Mouse (Mus musculus): Measurements from ENCODE around the gene Dcp1a.

The Dcp1a gene

DNA sequence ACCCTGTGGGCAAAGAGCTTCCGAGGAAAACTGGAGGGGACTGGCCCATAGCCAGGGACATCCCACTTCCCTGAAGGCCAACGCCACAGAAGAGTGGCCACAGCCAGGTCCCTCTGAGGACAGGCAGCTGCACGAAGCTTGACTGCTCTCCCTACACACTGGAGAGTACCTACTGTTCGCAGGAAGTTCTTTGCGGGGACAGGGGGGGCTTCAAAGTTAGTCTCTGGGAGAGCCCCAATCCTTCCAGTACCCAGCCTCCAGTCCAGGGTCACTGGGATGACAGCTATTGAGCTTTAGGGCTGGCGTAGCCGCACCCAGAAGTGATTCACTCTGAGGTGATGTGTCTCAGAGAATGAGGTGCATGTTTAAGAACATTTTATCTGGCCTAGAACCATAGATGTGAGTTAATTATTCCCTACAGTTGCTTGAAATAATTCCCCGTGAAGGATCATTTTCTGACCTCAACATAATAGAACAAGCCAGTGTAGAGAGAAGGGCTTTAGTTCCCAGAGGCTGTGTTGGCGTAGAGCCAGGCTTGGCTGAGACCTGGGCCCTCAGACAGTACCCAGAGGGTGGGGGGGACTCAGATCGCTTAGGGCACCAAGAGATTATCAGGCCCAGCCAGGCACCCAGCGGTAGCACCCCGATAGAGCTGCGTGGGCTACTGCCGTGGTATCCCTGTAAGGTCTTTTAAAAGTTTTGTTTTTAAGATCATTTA is 82.3 kb downstream of the Dcp1a start:
- DNase-seq (ENCODE audit: low read depth): no peak

DNA sequence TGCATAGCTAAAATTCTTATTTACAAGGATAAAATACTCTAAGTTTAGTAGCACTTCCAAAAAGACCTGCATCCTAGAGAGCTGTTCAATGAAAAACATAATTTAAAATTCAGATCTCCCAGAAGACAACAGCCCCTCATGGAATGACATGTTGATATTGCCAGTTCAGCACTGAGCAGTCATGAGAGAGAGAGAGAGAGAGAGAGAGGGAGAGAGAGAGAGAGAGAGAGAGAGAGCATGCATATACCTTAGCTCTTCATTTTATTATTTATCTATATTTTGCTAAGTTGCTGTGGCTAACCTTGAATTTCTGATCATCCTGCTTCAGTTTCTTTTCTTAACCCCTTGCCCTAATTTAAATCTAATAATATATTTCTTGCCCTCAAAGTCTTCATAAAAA is 83.0 kb downstream of the Dcp1a start:
- DNase-seq (ENCODE audit: low read depth): no peak

- no peak for DNase-seq (ENCODE audit: low read depth)
Observed at GRCm38 (mm10) chr14:30564451-30564850, 85.1 kb downstream of the Dcp1a start.

DNA sequence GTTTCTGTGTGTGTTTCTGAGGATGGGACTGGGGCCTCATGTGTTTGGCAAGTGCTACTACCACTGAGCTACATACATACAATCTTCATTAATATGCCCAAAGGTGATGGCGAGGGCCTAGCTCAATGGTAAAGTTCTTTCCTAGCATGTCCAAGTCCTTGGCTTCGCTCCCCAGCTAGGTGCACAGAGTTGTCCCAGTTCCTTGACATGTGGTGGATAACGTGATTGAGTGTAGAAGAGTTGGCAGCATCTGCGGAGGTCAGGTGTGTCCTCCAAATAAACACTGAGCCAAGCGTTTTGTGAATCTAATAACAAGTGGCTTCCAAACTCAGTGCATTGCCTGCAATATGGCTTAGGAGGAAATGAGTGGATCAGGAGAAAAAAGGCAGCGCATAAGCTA is 87.0 kb downstream of the Dcp1a start:
- DNase-seq (ENCODE audit: low read depth): no peak

DNA sequence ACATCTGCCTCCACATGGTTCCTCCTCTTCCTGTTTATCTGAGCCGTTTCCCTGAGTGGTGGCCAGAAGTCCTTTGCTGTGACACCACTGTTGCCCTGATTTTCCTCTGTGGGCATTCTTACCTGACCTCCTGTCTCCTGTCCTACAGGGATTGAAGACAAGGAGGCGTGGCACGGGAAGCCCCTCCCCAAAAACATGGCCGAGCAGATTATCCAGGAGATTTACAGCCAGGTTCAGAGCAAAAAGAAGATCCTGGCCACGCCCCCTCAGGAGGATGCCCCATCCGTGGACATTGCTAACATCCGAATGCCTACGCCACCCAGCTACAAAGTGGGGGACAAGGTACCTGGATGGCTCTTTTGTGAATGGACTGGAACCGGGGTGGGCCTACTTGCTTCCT is 88.7 kb downstream of the Dcp1a start:
- no peak for DNase-seq (ENCODE audit: low read depth)

DNA sequence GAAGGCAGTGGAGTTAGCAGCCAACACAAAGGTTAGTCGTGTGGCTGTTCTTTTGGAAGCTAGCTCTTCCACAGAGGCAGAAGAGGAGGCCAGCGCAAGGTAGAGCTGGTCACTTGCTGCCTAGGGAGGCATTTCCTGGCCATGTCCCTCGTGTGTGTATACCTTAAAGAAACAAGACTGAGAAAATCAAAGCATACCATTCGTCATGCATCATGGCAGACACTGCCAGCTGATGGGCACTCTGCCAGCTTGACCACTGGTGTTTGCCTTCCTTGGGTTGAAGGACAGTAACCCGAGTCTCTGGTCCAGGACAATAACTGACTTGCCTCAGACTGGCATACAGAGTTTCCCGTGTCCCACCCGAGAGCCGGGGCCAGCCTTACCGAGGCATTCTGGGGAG is 91.0 kb downstream of the Dcp1a start:
- no peak for DNase-seq (ENCODE audit: low read depth)

DNA sequence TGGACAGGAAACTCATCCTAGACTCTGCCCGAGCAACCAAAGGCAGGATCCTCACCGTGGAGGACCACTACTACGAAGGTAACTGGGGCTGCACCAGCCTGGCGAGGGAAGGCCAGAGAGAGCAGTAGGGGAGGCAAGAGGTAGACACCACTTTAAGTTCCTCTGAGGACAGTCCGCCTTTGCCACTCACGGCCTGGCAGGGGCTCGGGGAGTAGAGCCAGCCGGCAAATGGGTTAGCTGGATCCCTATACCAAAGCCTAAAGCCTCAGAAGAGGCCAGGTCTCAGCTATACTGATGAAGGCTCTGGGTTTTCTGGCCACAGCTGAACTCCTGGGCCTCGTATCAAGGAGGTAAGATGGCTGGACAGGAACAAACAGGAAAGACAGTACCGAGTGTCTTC is 92.9 kb downstream of the Dcp1a start:
- DNase-seq (ENCODE audit: low read depth): no peak

GRCm38 (mm10) chr14:30573235-30573634 is 93.9 kb downstream of the Dcp1a start:
- no peak for DNase-seq (ENCODE audit: low read depth)

- DNase-seq (ENCODE audit: low read depth): peak; percentile 85
Observed at GRCm38 (mm10) chr14:30573983-30574584, 94.7 kb downstream of the Dcp1a start.

DNA sequence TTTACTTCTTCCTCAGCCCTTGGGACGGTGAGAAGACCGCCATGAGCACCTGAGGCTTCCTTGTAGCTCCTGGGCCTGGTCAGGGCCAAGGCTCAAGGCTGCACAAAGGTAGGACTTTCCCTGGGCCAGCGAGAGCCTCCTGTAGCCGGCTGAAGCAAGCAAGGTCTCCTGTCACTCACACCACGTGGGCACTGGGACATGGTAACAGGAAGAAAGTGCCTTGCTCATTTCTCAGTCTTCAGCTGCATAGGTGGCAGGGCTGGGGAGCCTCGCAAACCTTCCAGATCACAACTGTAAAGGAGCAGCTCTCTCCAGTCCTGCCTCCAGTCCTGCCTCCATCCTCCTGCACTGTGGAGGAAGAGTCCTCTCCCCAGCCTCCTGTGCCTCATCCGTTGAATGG is 96.5 kb downstream of the Dcp1a start:
- DNase-seq (ENCODE audit: low read depth): no peak

DNA sequence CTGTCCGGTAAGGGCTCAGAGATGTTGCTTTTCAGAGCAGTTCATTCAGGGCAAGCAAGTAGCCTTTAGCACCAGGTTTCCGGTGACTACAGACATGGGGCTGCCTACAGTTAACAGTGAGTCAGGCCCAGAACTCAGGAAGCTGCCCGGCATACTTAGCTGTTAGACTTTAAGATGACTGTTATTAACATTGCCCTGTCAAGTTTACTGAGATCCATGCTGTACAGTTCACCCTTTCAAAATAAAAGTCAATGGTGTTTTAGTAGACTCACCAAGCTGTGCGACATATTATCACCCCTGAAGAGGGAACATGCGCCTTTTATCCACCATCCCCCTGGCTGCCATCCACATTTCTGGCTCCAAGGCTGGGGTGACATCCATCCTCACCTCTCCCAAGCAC is 96.9 kb downstream of the Dcp1a start:
- no peak for DNase-seq (ENCODE audit: low read depth)
